Mouse (Mus musculus) limb, embryonic 12.5 days (tissue): Measurements from ENCODE around the gene Zfp398. TPM values are rescaled to one million over a fixed set of nuclear protein-coding genes. Genes with fewer than 3 reads are reported as not detected.

Experiments
- ATAC-seq: fragments of 200-750 bp; cut with Nextera tagmentation; 2 replicates; pipeline ENCODE4 v1.8.0; 2017; ENCODE audit warnings: low read depth, moderate TSS enrichment; ENCODE audit not compliant: insufficient number of reproducible peaks, insufficient read depth, low FRiP score, low TSS enrichment
- H3K27ac ChIP-seq: fragments of 300-500 bp; sonication (generic); 2 replicates; pipeline ENCODE4 v1.5.1; 2016; ENCODE audit warnings: mild to moderate bottlenecking, moderate library complexity
- H3K27me3 ChIP-seq: fragments of 300-500 bp; sonication (generic); 2 replicates; pipeline ENCODE4 v1.6.1; 2016; ENCODE audit warnings: mild to moderate bottlenecking, moderate library complexity
- H3K36me3 ChIP-seq: fragments of 300-500 bp; sonication (generic); 2 replicates; pipeline ENCODE4 v1.6.1; 2016; ENCODE audit warnings: mild to moderate bottlenecking, moderate library complexity
- H3K4me1 ChIP-seq: fragments of 300-500 bp; sonication (generic); replicated peaks from 2 replicates; pipeline ENCODE4 v1.6.1; 2016
- H3K4me2 ChIP-seq: fragments of 300-500 bp; sonication (generic); 2 replicates; pipeline ENCODE4 v1.6.1; 2016; ENCODE audit warnings: mild to moderate bottlenecking, moderate library complexity
- H3K4me3 ChIP-seq: fragments of 300-500 bp; sonication (generic); replicated peaks from 2 replicates; pipeline ENCODE4 v1.5.1; 2016; ENCODE audit warnings: mild to moderate bottlenecking
- H3K9ac ChIP-seq: fragments of 300-500 bp; sonication (generic); replicated peaks from 2 replicates; pipeline ENCODE4 v1.6.1; 2016; ENCODE audit warnings: mild to moderate bottlenecking, moderate library complexity
- H3K9me3 ChIP-seq: fragments of 300-500 bp; sonication (generic); 2 replicates; pipeline ENCODE4 v1.6.1; 2016; ENCODE audit warnings: mild to moderate bottlenecking, moderate library complexity
- WGBS: fragments of 180-500 bp; shearing (Covaris S2); methylation state at CpG from one replicate; pipeline ENCODE4 v1.1.7; 2016; 5-methylcytosine and 5-hydroxymethylcytosine counted together
- polyA plus RNA-seq: library from polyadenylated mRNA; unstranded; fragments of >200 nt; fragmentation: Nextera tagmentation; extraction: Ambion mirVana; gene quantifications from 2 replicates; pipeline ENCODE4 v1.2.1, GENCODE M21; 2016

Gene Zfp398
- polyA plus RNA-seq, 1 experiment from 2014 or later = 11.8 TPM

DNA sequence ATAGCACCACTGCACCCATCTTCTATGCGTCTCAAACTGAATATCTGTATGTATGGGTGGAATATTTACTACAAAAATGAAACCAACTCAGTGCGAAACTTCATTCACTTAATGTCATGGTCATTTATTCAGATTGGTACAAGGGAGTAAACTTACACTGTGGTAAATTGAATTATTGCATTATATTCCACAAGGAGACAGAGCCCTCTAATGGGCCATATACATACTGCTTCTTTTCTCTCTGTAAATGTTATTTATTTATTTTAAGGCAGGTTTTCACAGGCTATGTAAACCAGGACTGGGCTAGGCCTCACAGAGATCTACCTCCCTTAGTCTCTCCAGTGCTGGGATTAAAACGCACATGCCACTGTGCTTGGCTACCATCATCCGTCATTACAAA is 8.0 kb upstream of the Zfp398 start:
- H3K27me3 ChIP-seq = no peaks in the 10 kb centered on the region
- peaks cover 32% of the 10 kb centered on the region for H3K36me3 ChIP-seq
- H3K4me1 ChIP-seq = peaks cover 5% of the 10 kb centered on the region; the same call in 1 of the 2 replicates
- H3K9ac ChIP-seq = no peak overlapping the region
- H3K4me3 ChIP-seq = no peak overlapping the region
- H3K27ac ChIP-seq = no peak overlapping the region
- ATAC-seq = no peak
- H3K4me2 ChIP-seq = no peak overlapping the region
- no peaks in the 10 kb centered on the region for H3K9me3 ChIP-seq
- 95% methylated on average over 4 of the region's 4 CpGs for WGBS

DNA sequence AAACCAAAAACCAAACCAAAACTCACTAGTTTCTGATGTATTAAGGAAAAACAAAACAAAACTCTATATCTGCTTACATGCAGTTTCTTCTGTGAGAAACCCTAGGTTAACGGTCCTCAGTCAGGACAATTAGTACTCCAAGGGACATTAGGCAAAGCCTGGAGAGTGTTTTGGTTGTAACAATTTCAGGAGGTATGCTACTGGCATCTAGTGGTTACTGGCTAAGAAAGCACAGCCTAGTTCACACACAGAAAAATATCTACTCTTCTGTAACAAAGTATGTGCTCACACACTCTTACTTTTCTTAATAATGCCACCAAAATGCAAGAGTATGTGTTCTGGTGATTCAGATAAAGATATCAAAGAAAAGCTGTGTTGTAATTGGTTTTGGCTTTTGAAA is 6.5 kb upstream of the Zfp398 start:
- peak overlapping the region; percentile 60; the same call in 1 of the 2 replicates for H3K4me2 ChIP-seq

DNA sequence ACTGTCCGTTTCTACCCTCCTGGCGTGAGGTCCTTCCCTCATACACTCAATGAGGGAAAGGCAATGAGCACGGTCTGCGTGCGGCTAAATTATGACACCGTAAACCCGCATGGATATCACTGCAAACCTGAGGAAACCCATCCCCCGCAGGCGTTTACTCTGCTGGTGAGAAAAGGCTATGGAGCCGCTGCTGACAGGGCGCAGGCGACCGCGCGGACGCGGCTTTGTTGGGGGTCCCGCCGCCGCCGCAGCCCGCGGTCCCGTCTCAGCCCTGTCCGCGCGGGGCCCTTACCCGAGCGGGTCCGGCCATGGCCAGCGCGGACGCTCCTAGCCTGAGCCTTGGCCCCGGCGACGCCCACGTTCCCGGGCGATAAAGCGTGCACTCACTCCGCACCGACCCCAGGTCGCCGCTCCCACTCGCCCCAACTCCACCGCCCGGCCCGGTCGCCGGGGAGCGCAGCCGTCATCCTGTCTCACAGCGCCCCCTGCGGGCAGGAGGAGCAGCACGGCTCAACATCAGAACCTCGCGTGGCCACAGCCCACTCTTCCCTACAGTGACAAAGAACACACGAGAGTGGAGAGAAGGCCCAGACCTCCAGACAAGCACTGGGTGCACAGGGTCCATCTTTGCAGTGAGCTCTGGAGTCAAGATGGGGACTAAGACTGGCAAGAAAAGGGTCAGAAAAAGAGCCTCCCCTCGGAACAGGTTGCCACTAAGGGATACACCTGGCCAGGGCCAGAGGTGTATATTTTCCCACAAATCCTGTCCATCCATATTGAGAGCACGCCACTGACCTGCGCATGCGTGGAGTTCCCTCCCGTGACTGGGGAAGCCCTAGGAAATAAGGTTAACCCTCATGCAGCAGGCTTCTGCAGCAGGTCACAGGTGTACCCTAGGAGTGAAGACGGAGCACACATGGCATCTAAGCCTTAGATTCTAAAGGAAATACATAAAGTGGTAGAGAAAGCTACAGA is 5.1 kb upstream of the Zfp398 start, which contains the start of gene Zfp786:
TSS of gene Zfp786 (minus strand) at position 764 of the 975 bp plus-strand sequence.
- Histone ChIP-seq H3K9me3 (no peaks in the 10 kb centered on the region), H3K4me1 (peaks cover 5% of the 10 kb centered on the region; the same call in 1 of the 2 replicates), H3K36me3 (peaks cover 7% of the 10 kb centered on the region; the same call in 1 of the 2 replicates), H3K4me2 (peak within 1 kb of the TSS; percentile 60), H3K4me3 (peak within 1 kb of the TSS; percentile 81), H3K27me3 (no peaks in the 10 kb centered on the region), H3K9ac (peak within 1 kb of the TSS; percentile 88), H3K27ac (peak within 1 kb of the TSS; percentile 86)
- WGBS = 2% methylated on average over 64 of the region's 64 CpGs
- peak; percentile 92 for ATAC-seq

More for the DNA sequence above, 6.5 kb upstream of the Zfp398 start:
- H3K4me3 ChIP-seq = no peak overlapping the region
- WGBS = 20% methylated on average over 1 of the region's 1 CpGs
- no peaks in the 10 kb centered on the region for H3K9me3 ChIP-seq
- H3K27ac ChIP-seq = no peak overlapping the region
- H3K4me1 ChIP-seq = peaks cover 5% of the 10 kb centered on the region; the same call in 1 of the 2 replicates
- H3K27me3 ChIP-seq = no peaks in the 10 kb centered on the region
- peaks cover 17% of the 10 kb centered on the region for H3K36me3 ChIP-seq
- ATAC-seq = no peak
- no peak overlapping the region for H3K9ac ChIP-seq

DNA sequence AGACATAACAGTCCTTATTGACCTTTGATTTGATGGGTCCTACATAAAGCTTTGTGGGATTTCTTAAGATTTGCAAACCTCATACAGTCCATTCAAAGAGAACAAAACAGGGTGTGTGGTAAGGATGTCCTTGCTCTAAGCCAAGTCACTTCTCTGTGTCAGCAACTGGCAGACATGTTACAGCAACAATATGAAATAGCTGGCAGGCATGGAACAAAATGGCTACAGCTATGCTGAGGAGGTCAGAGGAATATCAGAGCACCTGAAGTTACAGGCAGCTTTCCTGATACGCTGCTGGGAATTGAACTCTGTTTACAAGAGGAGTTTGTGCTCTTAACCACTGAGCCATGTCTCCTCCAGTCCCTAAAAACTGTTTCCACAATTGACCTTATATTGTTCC is 3.2 kb upstream of the Zfp398 start:
- 84% methylated on average over 1 of the region's 1 CpGs for WGBS
- peaks cover 12% of the 10 kb centered on the region; the same call in 1 of the 2 replicates for H3K4me1 ChIP-seq
- no peak overlapping the region for H3K4me3 ChIP-seq
- H3K9me3 ChIP-seq = no peaks in the 10 kb centered on the region
- no peak for ATAC-seq
- no peak overlapping the region for H3K4me2 ChIP-seq
- no peaks in the 10 kb centered on the region for H3K36me3 ChIP-seq
- H3K9ac ChIP-seq = no peak overlapping the region
- H3K27ac ChIP-seq = no peak overlapping the region
- no peaks in the 10 kb centered on the region for H3K27me3 ChIP-seq

DNA sequence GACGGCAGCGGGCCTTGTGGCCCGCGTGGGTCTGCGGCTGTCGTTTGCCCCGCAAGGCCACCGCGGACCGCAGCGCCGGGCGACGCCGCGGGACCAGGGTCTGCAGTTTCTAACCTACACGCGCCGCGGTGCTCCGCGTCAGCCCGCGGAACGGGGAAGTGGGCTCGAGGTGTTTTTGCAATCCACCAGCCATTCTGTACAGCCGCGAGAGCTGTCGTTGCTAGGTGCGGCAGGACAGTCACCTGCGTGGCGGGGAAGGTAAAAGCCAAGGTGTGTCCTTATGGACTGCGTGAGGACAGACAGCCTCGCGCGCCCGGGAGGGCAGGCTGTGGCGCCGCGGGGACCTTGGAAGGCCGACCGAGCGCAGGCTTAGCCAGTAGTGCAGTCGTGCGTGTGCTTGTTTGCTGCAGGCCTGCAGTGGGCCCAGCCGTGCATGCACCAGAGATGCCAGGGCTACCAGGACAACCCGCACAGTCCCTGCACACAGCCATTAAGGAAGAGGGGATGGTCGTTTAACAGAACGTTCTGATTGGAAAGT is 592 bp downstream of the Zfp398 start:
- Histone ChIP-seq H3K4me3 (peak overlapping the region; percentile 93), H3K36me3 (peaks cover 7% of the 10 kb centered on the region; the same call in 1 of the 2 replicates), H3K4me2 (peak overlapping the region; percentile 75), H3K4me1 (peaks cover 7% of the 10 kb centered on the region; the same call in 1 of the 2 replicates), H3K9ac (peak overlapping the region; percentile 94), H3K27me3 (no peaks in the 10 kb centered on the region), H3K27ac (peak overlapping the region; percentile 96), H3K9me3 (no peaks in the 10 kb centered on the region)
- peak; percentile 79 for ATAC-seq
- WGBS = under 1% methylated on average over 49 of the region's 49 CpGs

DNA sequence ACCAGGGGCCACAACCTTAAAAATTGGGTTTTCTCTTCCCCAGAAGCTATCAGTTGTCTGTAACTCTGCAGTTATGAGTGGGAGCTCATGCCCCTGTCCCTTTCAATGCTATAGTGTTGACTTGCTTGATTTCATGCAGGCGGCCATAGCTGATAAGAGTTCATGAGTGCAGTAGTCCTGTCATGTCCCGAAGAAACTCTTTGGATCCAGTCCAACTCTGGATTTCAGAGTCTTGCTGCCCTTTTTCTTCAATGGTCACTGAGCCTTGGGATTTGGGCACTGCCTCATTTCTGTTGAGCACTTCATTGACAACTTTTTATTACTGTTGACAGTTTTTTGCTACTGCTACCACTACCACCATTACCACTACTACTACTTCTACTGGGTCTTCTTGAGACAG is 2.2 kb downstream of the Zfp398 start:
- Histone ChIP-seq H3K9me3 (no peaks in the 10 kb centered on the region), H3K4me1 (peaks cover 7% of the 10 kb centered on the region; the same call in 1 of the 2 replicates), H3K4me3 (no peak overlapping the region), H3K4me2 (no peak overlapping the region), H3K9ac (no peak overlapping the region), H3K27me3 (no peaks in the 10 kb centered on the region), H3K27ac (no peak overlapping the region), H3K36me3 (peaks cover 7% of the 10 kb centered on the region; the same call in 1 of the 2 replicates)
- 89% methylated on average over 2 of the region's 2 CpGs for WGBS
- no peak for ATAC-seq

DNA sequence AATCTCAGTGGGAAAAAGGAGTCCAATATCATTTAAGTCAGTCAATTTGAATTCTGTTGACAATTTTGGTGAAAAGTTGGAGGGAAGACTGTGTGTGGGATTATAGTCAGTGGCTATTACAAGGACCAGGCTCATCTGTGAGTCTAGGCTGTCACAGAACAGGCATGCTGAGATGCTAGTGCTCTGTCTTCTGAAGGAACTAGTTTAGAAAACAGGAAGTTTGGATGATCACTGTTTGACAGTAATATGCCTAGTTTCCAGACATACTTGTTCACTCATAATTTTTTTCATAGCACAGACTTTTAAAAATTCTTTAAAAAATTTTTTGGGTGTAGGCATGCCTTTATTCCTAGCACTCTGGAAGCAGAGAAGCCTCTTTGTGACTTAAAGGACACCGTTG is 5.6 kb downstream of the Zfp398 start:
- 94% methylated on average over 1 of the region's 1 CpGs for WGBS
- Histone ChIP-seq H3K9me3 (no peaks in the 10 kb centered on the region), H3K27ac (no peak overlapping the region), H3K4me1 (peaks cover 7% of the 10 kb centered on the region; the same call in 1 of the 2 replicates), H3K4me3 (no peak overlapping the region), H3K27me3 (no peaks in the 10 kb centered on the region), H3K36me3 (peaks cover 11% of the 10 kb centered on the region; the same call in 1 of the 2 replicates), H3K9ac (no peak overlapping the region), H3K4me2 (no peak overlapping the region)
- no peak for ATAC-seq

DNA sequence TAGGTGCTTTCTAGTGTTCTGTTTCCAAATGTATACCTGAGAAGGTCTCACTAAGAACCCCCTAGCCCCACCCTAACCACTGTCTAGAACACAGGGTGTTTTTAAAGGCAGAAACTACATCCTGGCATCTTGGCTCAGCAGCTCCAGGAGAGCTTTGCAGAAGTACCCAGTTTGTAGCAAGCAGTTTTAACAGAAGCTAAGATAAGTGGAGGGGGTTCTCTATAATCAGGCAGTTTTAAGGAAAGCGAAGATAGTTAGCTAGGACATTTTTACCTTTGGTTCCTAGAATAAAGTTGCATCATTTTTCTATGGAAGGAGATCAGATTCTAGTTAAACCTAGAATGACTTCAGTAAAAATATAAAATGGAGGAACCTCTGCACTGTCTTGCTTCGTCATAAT is 6.4 kb downstream of the Zfp398 start:
- Histone ChIP-seq H3K36me3 (peaks cover 11% of the 10 kb centered on the region; the same call in 1 of the 2 replicates), H3K9me3 (no peaks in the 10 kb centered on the region), H3K4me2 (no peak overlapping the region), H3K4me3 (no peak overlapping the region), H3K27ac (no peak overlapping the region), H3K27me3 (no peaks in the 10 kb centered on the region), H3K4me1 (0 out of 2 replicates have a peak, but pooled peaks cover 3% of the 10 kb centered on the region), H3K9ac (no peak overlapping the region)
- no peak for ATAC-seq
- 93% methylated on average over 2 of the region's 2 CpGs for WGBS

DNA sequence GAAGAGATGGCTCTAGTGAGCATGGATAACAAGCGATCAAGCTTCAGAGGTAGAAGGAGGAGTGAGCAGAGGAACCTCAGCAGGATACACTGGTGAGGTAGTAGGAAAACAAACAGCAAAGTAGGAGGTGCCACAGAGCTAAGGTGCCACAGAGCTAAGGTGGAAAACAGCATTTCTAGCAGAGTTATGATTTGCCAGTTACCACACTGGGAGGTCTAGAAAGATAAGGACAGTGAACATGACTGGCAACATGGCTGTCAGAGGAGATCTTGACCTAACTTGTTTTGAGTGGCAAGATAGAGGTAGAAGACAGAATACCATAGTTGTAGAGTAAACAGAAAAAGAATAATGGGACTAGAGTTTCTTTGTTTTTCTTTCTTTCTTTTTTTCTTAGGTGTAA is 6.9 kb downstream of the Zfp398 start:
- H3K27me3 ChIP-seq = no peaks in the 10 kb centered on the region
- no peak overlapping the region for H3K4me3 ChIP-seq
- H3K4me1 ChIP-seq = no peaks in the 10 kb centered on the region
- H3K9ac ChIP-seq = no peak overlapping the region
- no peak overlapping the region for H3K27ac ChIP-seq
- peaks cover 14% of the 10 kb centered on the region; the same call in 1 of the 2 replicates for H3K36me3 ChIP-seq
- WGBS = 92% methylated on average over 1 of the region's 1 CpGs
- ATAC-seq = no peak
- H3K9me3 ChIP-seq = no peaks in the 10 kb centered on the region
- H3K4me2 ChIP-seq = no peak overlapping the region

DNA sequence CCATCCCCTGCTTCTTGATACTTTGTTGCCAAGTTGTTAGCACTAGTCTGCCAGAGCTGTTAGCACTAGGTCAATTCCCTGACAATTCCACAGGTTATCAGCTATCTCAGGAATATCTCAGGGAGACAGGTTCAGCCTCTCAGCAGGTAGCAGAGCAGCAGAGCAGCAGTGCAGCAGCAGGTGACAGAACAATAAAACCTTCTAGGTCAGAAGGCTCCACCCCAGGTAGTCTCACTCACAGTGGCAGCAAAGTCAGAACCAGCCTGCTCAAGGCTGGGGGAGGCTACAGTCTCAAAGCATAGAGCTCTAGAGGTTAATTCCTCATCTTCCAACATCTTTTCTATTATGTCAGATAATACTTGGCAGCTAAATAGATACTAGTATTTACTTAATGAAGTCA is 10.3 kb downstream of the Zfp398 start:
- Histone ChIP-seq H3K4me1 (no peaks in the 10 kb centered on the region), H3K9ac (no peak overlapping the region), H3K27ac (no peak overlapping the region), H3K36me3 (peaks cover 12% of the 10 kb centered on the region; the same call in 1 of the 2 replicates), H3K9me3 (no peaks in the 10 kb centered on the region), H3K27me3 (no peaks in the 10 kb centered on the region), H3K4me3 (no peak overlapping the region), H3K4me2 (no peak overlapping the region)
- ATAC-seq = no peak

DNA sequence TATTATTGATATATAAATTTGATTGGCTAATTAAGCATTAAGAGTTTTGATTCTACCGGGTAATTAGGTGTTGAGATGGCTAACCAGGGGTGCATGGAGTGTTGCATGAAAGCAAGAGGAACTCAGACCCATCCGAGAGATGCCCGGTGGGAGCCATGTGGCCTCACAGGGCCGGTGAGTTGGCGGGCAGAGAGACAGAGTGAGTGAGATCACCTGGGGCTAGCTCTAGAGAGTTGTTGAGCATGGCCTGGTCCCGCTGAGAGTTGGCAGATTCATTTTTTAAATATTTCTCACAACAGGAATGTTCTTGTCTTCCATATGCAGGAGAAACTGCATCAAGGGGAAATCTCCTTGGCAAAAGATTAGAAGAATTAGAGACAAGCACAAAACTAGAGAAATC is 21.8 kb downstream of the Zfp398 start:
- no peak overlapping the region for H3K4me3 ChIP-seq
- H3K36me3 ChIP-seq = peaks cover 34% of the 10 kb centered on the region
- no peaks in the 10 kb centered on the region for H3K9me3 ChIP-seq
- ATAC-seq = no peak
- 93% methylated on average over 6 of the region's 6 CpGs for WGBS
- H3K4me2 ChIP-seq = no peak overlapping the region
- no peaks in the 10 kb centered on the region for H3K4me1 ChIP-seq
- H3K27me3 ChIP-seq = no peaks in the 10 kb centered on the region
- no peak overlapping the region for H3K9ac ChIP-seq
- H3K27ac ChIP-seq = no peak overlapping the region
